Mouse (Mus musculus) monocyte, adult 5-6 weeks (primary cell): ENCODE measurements around the gene Nup37. TPM values are rescaled to one million over a fixed set of nuclear protein-coding genes. Genes with fewer than 3 reads are reported as not detected.

Source experiments
- ATAC-seq: fragments of 153-309, 156-312 bp; replicated peaks from 2 replicates; pipeline ENCODE4 v1.8.0; 2017; ENCODE audit warnings: mild to moderate bottlenecking; ENCODE audit not compliant: low TSS enrichment, insufficient number of reproducible peaks, severe bottlenecking, poor library complexity, low FRiP score
- total RNA-seq: library from RNA; stranded (forward); fragments of 200-1000, 200-491, 200-594 nt; gene quantifications from 3 replicates; pipeline ENCODE4 v1.2.3, GENCODE M21; 2017

Gene Nup37
- total RNA-seq, 1 experiment from 2014 or later = 7.1 TPM

DNA sequence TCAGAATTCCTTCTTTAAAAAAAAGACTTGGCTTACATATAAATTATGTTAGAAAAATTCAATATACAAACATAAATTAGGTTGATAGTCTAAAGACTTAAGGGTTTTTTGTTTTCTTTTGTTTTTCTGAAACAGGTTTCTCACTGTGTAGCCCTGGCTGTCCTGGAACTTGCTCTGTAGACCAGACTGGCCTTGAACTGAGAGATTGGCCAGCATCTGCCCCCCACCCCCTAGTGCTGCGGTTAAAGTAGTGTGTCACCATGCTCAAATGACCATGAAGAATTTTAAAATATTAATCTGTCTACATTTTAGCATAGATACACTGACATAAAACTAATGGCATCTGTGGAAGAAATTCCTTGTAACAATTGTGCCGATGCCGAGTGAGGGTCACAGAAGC lies 71.4 kb downstream of the Nup37 start:
- ATAC-seq = no peak

DNA sequence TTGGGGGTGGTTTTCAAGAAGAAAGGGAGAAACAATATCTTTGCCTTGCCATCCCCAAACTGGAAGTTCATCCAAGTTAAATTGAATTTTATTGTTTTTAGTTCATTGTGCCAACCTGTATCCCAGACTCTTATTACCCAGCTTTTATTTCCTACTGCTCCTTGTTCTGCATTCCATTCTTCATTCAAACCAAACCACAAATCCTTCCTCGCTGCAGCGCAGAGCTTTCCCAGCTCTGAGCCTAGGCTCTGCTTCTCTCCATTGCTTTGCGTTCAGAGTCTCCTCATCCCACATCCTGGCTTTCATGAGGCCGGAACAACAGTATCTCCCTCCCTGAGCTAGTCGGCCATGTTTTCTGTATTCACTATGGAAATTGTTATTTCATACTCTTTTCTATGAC lies 74.9 kb downstream of the Nup37 start:
- ATAC-seq = no peak

DNA sequence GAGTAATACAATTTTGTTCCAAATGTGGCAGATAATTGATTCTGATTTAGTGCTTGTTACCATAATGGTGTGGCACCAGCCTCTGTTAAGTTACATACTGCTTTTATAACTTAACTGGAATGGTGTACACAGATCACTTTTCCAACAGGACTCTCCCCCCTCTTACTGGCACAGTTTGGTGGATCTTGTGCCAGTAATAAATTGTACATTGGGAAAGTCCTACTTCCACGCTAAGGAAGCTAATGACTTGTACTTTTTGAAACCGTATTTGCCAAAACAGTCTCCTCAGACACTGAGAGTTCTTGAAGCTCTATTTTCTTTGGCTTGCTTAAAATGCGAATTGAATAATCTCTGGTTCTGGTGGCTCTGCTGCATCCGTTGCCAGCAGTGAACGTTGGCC lies 78.6 kb downstream of the Nup37 start:
- ATAC-seq = no peak

DNA sequence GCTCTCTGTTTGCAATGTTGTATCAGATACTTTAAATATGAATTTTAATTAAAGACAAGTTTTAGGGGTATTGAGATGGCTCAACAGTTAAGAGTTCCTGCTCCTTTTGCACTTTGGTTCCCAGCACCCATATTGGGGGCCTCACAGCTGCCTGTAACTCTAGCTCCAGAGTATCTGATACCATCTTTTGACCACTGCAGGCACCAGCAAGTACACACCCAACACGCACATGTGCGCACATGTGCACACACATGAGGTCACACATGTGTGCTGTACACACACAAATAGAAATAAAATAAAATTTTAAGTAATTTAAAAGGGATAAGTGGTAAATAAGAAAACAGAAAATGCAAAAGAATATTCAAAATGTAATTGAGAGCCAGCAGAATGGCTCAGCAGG lies 81.2 kb downstream of the Nup37 start:
- no peak for ATAC-seq

Other genes starting within 250 kb of the Nup37 start
- gene Pmch, start 55.9 kb upstream of the Nup37 start, total RNA-seq = not detected in 3 replicates
- gene Parpbp, start 51 bp upstream of the Nup37 start, total RNA-seq = 0.49 to 4.7 TPM (median 1.3 TPM) in 3 replicates
- 22.2 to 46.7 TPM (median 28.3 TPM) in 3 replicates for gene Washc3, start 54.1 kb downstream of the Nup37 start, total RNA-seq
- gene Dram1, start 232.1 kb downstream of the Nup37 start, total RNA-seq = 18.8 to 27.0 TPM (median 24.5 TPM) in 3 replicates
- gene Gnptab, start 232.1 kb downstream of the Nup37 start, total RNA-seq = 28.7 to 62.7 TPM (median 37.0 TPM) in 3 replicates